Mouse (Mus musculus): ENCODE measurements around the gene Prph2.

DNA sequence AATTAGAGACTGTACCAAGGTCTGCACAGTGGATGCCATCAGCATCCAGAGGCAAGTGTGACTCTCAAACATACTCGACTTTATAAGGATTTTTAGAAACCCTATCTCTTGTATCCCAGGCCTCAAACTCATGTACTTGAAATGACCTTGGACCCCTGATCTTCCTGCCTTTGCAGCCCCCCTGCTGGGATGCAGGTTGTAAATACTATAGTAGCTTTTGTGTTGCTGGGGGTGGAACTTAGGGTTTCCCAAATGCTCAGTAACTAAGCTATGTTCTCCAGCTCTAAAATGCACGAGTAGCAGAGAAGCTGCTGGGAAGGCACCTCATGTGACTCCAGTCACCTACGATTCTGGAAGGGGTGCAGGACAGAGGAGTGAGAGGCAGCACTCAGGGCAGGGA, 16.7 kb downstream of the Prph2 start:
- TF ChIP-seq EP300 (IDR thresholded peaks at IDR 0.05; ENCODE audit: insufficient read depth, low read depth, low read length) (no peak), CTCF (IDR thresholded peaks at IDR 0.05; ENCODE audit: low read depth, low read length) (no peak), POLR2A (IDR thresholded peaks at IDR 0.05; ENCODE audit: insufficient read depth, low read length) (no peak)
